Mouse (Mus musculus): ENCODE results near the gene Tmem184b. TPM values are rescaled to one million over a fixed set of nuclear protein-coding genes. Genes with fewer than 3 reads are reported as not detected.
A peak's percentile ranks its signal among the peaks of the same experiment; 100 is the strongest.

The Tmem184b gene
- polyA plus RNA-seq, 1 experiment: 168 TPM

DNA sequence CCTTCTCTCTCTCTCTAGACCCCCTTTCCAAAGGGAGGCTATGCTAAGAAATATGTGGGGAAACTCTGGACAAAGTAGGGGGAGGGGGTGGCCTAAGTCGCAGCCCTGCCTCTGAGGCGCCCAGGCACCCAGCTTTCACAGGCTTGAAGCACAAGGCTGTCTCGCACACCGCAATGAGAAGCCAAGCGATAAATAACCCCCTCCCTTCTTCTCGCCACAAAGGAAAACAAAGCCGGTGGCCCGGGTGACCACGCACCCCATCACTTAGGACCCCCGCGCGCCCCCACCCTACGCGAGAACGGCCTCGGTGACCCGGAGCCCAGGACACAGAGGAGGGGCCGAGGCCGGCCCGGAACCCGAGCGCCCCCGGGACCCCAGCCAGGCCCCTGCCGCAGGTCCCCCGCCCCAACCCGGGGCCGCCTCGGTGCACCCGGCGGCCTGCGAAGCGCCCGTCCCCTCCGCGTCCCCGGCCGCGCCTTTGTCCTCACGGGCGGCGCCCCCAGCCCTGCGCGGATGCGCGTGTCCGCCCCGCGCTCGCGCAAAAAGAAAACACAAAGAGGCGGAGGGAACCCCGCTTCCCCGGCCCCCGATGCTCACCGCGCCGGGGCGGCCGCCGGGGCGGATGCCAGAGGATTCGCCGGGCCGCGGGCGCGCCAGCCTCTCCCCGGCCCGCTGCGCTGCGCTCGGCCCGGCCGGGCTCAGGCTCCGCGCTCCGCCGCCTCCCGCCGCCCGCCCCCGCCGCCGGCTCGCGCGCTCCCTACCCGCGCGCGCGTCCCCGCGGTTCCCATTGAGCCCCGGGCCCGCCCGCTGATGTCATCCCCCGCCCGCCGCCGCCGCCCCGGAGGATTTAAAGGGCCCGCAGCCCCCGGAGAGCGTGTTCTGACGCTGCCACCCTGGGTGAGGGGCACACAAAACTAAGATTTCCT, 38.2 kb upstream of the Tmem184b start:
- Histone ChIP-seq H3K4me1 (ENCODE audit: control insufficient read depth, insufficient read depth, insufficient read length, low read length) (peaks cover 14% of the 10 kb centered on the region), H3K36me3 (ENCODE audit: control insufficient read depth, insufficient read depth, low read length) (peaks cover 5% of the 10 kb centered on the region), H3K4me3 (ENCODE audit: low read depth, low read length) (peak overlapping the region; percentile 85), H3K27ac (ENCODE audit: insufficient read depth, low read depth, low read length) (peak overlapping the region; percentile 63), H3K27me3 (ENCODE audit: control insufficient read depth, insufficient read depth, low read length) (no peaks in the 10 kb centered on the region)
- peak; percentile 11; the same call in 1 of the 2 replicates for TF ChIP-seq POLR2A (IDR thresholded peaks at IDR 0.05; ENCODE audit: low read depth, low read length)
- TF ChIP-seq CTCF (IDR thresholded peaks at IDR 0.05; ENCODE audit: extremely low read depth, insufficient read length, insufficient replicate concordance, low read depth, low read length): no peak
- 3% methylated on average over 103 of the region's 107 CpGs for WGBS

DNA sequence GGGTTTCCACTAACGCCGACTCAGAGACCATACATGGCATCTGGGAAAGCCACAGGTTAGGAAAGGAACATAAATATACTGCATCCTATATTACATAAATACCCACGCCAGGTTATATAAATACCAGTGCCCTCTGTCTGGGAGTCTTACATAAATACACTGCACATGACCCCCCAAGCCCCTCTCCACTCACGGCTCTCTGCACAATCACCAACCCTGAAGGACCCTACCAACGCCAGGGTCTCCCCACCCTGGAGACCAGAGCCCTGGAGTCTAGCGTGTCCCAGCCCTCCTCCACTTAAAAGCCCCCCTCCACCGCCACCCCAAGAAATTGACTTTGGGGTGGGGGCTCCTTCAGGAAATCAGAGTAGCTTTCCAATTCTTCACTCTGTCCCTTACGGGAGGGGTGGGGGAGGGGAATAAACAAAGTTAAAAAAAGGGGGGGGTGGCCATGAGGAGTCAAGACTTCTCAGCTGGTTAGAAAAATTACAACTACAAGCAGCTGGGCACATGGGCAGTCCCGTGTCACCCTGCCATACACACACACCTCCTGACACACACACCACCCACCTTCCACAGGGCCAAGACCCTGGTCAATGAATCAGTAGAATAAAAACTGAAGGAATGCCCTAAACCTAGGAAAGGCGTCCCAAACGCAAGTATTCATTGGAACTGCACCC, 37.4 kb upstream of the Tmem184b start:
- WGBS: 16% methylated on average over 11 of the region's 11 CpGs
- TF ChIP-seq POLR2A (IDR thresholded peaks at IDR 0.05; ENCODE audit: low read depth, low read length): no peak
- no peak for TF ChIP-seq CTCF (IDR thresholded peaks at IDR 0.05; ENCODE audit: extremely low read depth, insufficient read length, insufficient replicate concordance, low read depth, low read length)
- Histone ChIP-seq H3K4me1 (ENCODE audit: control insufficient read depth, insufficient read depth, insufficient read length, low read length) (peaks cover 16% of the 10 kb centered on the region), H3K27me3 (ENCODE audit: control insufficient read depth, insufficient read depth, low read length) (no peaks in the 10 kb centered on the region), H3K27ac (ENCODE audit: insufficient read depth, low read depth, low read length) (peak overlapping the region; percentile 63), H3K36me3 (ENCODE audit: control insufficient read depth, insufficient read depth, low read length) (peaks cover 5% of the 10 kb centered on the region), H3K4me3 (ENCODE audit: low read depth, low read length) (peak overlapping the region; percentile 85)

DNA sequence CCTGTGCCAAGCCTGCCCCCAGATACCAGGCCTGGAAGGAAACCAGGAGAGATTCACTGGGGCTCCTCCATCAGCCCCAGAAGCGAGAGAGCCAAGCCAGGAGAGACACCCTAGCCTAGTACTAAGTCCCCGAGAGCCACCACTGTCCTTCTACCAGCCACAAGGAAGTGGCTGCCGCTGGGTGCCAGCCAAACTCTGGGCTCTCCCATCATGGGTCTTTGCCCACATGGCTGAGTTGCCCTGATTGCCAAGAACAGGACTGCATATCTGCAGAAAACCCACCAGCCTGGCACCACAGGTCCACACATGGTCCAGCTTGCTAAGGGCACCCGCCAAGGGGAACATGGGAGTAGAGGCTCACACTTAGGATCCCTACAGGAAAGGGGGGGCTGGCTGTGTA, 36.9 kb upstream of the Tmem184b start:
- 11% methylated on average over 4 of the region's 4 CpGs for WGBS
- Histone ChIP-seq H3K27ac (ENCODE audit: insufficient read depth, low read depth, low read length) (0 out of 2 replicates have a peak overlapping the region, but pooled peaks have one; percentile 21), H3K4me1 (ENCODE audit: control insufficient read depth, insufficient read depth, insufficient read length, low read length) (peaks cover 20% of the 10 kb centered on the region), H3K4me3 (ENCODE audit: low read depth, low read length) (peak overlapping the region; percentile 85), H3K36me3 (ENCODE audit: control insufficient read depth, insufficient read depth, low read length) (peaks cover 5% of the 10 kb centered on the region), H3K27me3 (ENCODE audit: control insufficient read depth, insufficient read depth, low read length) (no peaks in the 10 kb centered on the region)
- TF ChIP-seq CTCF (IDR thresholded peaks at IDR 0.05; ENCODE audit: extremely low read depth, insufficient read length, insufficient replicate concordance, low read depth, low read length) (no peak), POLR2A (IDR thresholded peaks at IDR 0.05; ENCODE audit: low read depth, low read length) (no peak)

DNA sequence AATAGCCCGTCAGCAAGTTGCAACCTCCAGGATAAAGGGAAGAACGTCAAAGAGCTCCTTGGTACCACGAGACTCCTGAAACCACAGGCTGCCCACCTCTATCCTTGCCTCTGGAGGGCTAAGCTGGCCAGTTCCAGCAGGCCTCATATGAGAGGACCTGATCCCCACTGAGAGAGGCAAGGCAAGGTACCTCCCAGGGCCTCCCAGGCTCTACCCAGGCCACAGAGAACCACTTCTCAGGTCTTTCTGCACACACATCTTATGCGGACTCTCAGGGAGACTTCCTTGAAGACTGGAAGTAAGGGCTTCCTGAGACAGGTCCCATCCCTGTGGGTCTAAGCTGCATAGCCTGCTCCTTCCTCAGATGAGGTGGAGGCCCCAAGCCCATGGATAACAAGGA, 36.0 kb upstream of the Tmem184b start:
- Histone ChIP-seq H3K36me3 (ENCODE audit: control insufficient read depth, insufficient read depth, low read length) (peaks cover 5% of the 10 kb centered on the region), H3K27me3 (ENCODE audit: control insufficient read depth, insufficient read depth, low read length) (no peaks in the 10 kb centered on the region), H3K4me1 (ENCODE audit: control insufficient read depth, insufficient read depth, insufficient read length, low read length) (peaks cover 21% of the 10 kb centered on the region), H3K4me3 (ENCODE audit: low read depth, low read length) (no peak overlapping the region), H3K27ac (ENCODE audit: insufficient read depth, low read depth, low read length) (no peak overlapping the region)
- TF ChIP-seq CTCF (IDR thresholded peaks at IDR 0.05; ENCODE audit: extremely low read depth, insufficient read length, insufficient replicate concordance, low read depth, low read length) (no peak), POLR2A (IDR thresholded peaks at IDR 0.05; ENCODE audit: low read depth, low read length) (no peak)
- 84% methylated on average over 4 of the region's 4 CpGs for WGBS

DNA sequence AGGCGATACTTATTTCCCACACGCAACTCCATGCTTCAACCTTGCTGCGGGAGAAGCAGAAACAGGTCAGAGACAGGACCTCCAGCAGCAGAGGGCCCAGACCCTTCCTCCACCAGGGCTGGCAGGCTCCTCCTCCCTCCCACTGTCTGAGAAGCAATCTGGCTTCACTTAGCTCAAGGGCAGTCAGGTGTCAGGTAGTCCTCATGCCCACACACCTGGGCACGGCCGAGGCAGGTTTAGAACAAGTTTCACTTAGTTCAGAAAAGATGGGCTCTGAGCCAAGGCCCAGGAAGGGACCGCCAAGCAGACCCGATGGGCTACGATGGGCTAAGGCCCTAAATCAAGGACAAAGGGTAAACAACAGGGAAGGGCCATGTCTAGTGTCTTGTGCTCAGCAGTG, 35.4 kb upstream of the Tmem184b start:
- WGBS: 49% methylated on average over 8 of the region's 8 CpGs
- Histone ChIP-seq H3K4me1 (ENCODE audit: control insufficient read depth, insufficient read depth, insufficient read length, low read length) (peaks cover 21% of the 10 kb centered on the region), H3K27me3 (ENCODE audit: control insufficient read depth, insufficient read depth, low read length) (no peaks in the 10 kb centered on the region), H3K36me3 (ENCODE audit: control insufficient read depth, insufficient read depth, low read length) (peaks cover 6% of the 10 kb centered on the region), H3K4me3 (ENCODE audit: low read depth, low read length) (no peak overlapping the region), H3K27ac (ENCODE audit: insufficient read depth, low read depth, low read length) (no peak overlapping the region)
- TF ChIP-seq POLR2A (IDR thresholded peaks at IDR 0.05; ENCODE audit: low read depth, low read length) (no peak), CTCF (IDR thresholded peaks at IDR 0.05; ENCODE audit: extremely low read depth, insufficient read length, insufficient replicate concordance, low read depth, low read length) (no peak)

DNA sequence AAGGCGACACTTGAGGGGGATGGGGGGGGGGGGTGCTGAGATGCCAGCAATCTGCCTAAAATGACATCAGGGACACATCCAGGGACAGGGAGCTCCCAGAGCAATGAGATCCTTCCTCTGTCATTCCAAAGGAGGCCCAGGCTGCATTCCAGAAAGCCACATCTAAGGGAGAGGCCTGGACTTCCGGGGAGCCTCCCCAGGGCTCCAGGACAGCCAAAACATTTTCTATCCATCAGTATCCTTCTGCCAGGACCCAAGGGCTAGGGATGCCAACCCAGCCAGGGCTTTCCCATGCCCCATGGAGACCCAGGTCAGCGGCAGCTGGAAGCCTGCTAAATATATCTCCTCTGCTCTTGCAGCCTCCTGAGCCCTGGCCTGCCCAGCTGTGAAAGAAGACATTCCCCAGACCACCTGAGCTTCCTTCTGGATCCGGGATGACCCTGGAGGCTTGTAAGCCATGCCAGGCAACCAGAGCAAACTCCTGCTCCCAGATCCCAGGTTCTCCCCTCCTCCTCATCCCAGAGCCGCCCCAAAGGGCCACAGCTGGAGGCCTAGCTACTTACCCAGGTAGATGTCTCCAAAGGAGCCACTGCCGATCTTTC, 34.9 kb upstream of the Tmem184b start:
- TF ChIP-seq POLR2A (IDR thresholded peaks at IDR 0.05; ENCODE audit: low read depth, low read length): no peak
- no peak for TF ChIP-seq CTCF (IDR thresholded peaks at IDR 0.05; ENCODE audit: extremely low read depth, insufficient read length, insufficient replicate concordance, low read depth, low read length)
- peaks cover 7% of the 10 kb centered on the region for H3K36me3 ChIP-seq (ENCODE audit: control insufficient read depth, insufficient read depth, low read length)
- H3K27me3 ChIP-seq (ENCODE audit: control insufficient read depth, insufficient read depth, low read length): no peaks in the 10 kb centered on the region
- WGBS: 78% methylated on average over 6 of the region's 6 CpGs
- H3K27ac ChIP-seq (ENCODE audit: insufficient read depth, low read depth, low read length): no peak overlapping the region
- peaks cover 21% of the 10 kb centered on the region for H3K4me1 ChIP-seq (ENCODE audit: control insufficient read depth, insufficient read depth, insufficient read length, low read length)
- no peak overlapping the region for H3K4me3 ChIP-seq (ENCODE audit: low read depth, low read length)

Data from small intestine, adult 2 months (tissue).